Comparison of ENCODE assay signal across 19 mouse cellular contexts in the genomic region with DNA sequence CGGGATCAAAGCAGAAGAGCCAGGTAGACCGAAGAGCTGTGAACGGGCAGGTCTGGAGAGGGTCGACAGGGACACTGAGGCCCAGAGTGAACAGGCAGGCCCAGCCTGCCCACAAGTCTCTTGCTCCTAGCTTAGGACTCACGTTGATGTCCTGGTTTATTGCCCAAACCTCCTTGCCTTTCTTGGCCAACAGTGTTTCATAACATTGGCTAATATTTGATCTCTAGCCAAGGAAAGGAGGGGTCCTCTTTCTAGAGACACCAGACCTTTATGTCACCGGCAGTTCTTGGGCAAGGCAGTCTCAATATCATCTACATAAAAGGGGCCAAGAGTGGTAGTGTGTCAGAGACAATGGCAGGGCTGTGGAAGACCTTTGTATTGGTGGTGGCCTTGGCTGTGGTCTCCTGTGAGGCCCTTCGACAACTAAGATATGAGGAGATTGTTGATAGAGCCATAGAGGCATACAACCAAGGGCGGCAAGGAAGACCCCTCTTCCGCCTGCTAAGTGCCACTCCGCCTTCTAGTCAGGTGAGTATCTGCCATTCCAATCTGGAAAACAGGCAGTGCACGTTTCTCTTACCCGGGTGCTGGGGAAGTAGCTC. TPM values are rescaled to one million over a fixed set of nuclear protein-coding genes. Genes with fewer than 3 reads are reported as not detected.
DNase-seq lines count a peak whose midpoint lies in the region; ATAC-seq and TF ChIP-seq lines count a peak whose summit lies in the region.
"Had no signal": no experiment of that assay in that cellular context is flagged by ENCODE, and none has a peak within 500 bp of the region (broad histone marks: within the 10 kb centered on the region; RNA-seq: fewer than 3 reads in every experiment).

TSS of gene Ngp (plus strand) at position 237 of the 602 bp plus-strand sequence.

- no peaks in the 10 kb centered on the region for H3K9me3 ChIP-seq in liver, embryonic 15.5 days (replicated peaks)
- no peaks in the 10 kb centered on the region for H3K9me3 ChIP-seq in forebrain, embryonic 11.5 days (ENCODE audit: control insufficient read depth, low read length)
- H3K9me3 ChIP-seq: heart, embryonic 15.5 days; limb, embryonic 13.5 days; neural tube, embryonic 12.5 days had no signal

- ATAC-seq in erythroid progenitor cell, adult 5-6 weeks (replicated peaks; ENCODE audit: low FRiP score, poor library complexity, severe bottlenecking): no peak
- ATAC-seq in liver, embryonic 15.5 days (ENCODE audit: insufficient read depth): no peak
- no peak for ATAC-seq in forebrain, embryonic 11.5 days (replicated peaks; ENCODE audit: low FRiP score)
- ATAC-seq: forebrain, embryonic 14.5 days had no signal

- no peak for DNase-seq in spleen, adult 2 months (ENCODE audit: low read depth in 1 of 2, low spot score in 2 of 2)
- no peak for DNase-seq in spleen, postnatal 10 days (ENCODE audit: low spot score in 2 of 2)
- no peak for DNase-seq in gastrocnemius, postnatal 4 days (ENCODE audit: low spot score in 2 of 2)
- no peak for DNase-seq in cerebellum, postnatal 4 days (ENCODE audit: low spot score in 2 of 2)
- no peak for DNase-seq in forebrain, embryonic 11.5 days (ENCODE audit: low spot score)
- DNase-seq: adrenal gland, adult 2 months; cerebellum, adult 8-10 months; heart, adult 18-20 months; kidney, adult 8-10 months; kidney, postnatal 36 days; right cerebral cortex, postnatal 25 days had no signal

- WGBS in spleen, adult 2 months: 89% methylated on average over 12 of the region's 12 CpGs
- WGBS in liver, embryonic 15.5 days (ENCODE audit: insufficient replicate concordance): 66% methylated on average over 12 of the region's 12 CpGs
- 92% methylated on average over 12 of the region's 12 CpGs for WGBS in forebrain, embryonic 11.5 days

- no peaks in the 10 kb centered on the region for H3K36me3 ChIP-seq in spleen, adult 2 months (ENCODE audit: control insufficient read depth, insufficient read depth, low read length)
- no peaks in the 10 kb centered on the region for H3K36me3 ChIP-seq in liver, embryonic 15.5 days (replicated peaks)
- no peaks in the 10 kb centered on the region for H3K36me3 ChIP-seq in forebrain, embryonic 11.5 days (ENCODE audit: control insufficient read depth, insufficient read depth, low read length)
- H3K36me3 ChIP-seq: heart, embryonic 15.5 days; limb, embryonic 13.5 days; neural tube, embryonic 12.5 days had no signal

- TF ChIP-seq POLR2A in spleen, adult 2 months (IDR thresholded peaks at IDR 0.05; ENCODE audit: low read depth, low read length): no peak

- no peak for TF ChIP-seq CTCF in spleen, adult 2 months (IDR thresholded peaks at IDR 0.05; ENCODE audit: extremely low read depth, insufficient read depth, insufficient read length, insufficient replicate concordance)

- H3K4me2 ChIP-seq in liver, embryonic 15.5 days: no peak within 1 kb of the TSS
- H3K4me2 ChIP-seq in forebrain, embryonic 11.5 days (ENCODE audit: low read depth, low read length, severe bottlenecking): no peak within 1 kb of the TSS
- H3K4me2 ChIP-seq: heart, embryonic 15.5 days; limb, embryonic 13.5 days; neural tube, embryonic 12.5 days had no signal

- no peak within 1 kb of the TSS for H3K4me3 ChIP-seq in spleen, adult 2 months (ENCODE audit: extremely low read depth, insufficient read depth, insufficient read length)
- no peak within 1 kb of the TSS for H3K4me3 ChIP-seq in liver, embryonic 15.5 days (replicated peaks)
- H3K4me3 ChIP-seq in forebrain, embryonic 11.5 days (ENCODE audit: low read depth, low read length): no peak within 1 kb of the TSS
- H3K4me3 ChIP-seq: heart, embryonic 15.5 days; limb, embryonic 13.5 days; neural tube, embryonic 12.5 days had no signal

- no peaks in the 10 kb centered on the region for H3K27me3 ChIP-seq in spleen, adult 2 months (ENCODE audit: control insufficient read depth, insufficient read depth, low read length)
- H3K27me3 ChIP-seq in liver, embryonic 15.5 days: no peaks in the 10 kb centered on the region
- H3K27me3 ChIP-seq in forebrain, embryonic 11.5 days (ENCODE audit: control insufficient read depth, insufficient read depth, low read length): no peaks in the 10 kb centered on the region
- H3K27me3 ChIP-seq: heart, embryonic 15.5 days; limb, embryonic 13.5 days; neural tube, embryonic 12.5 days had no signal

- H3K9ac ChIP-seq in liver, embryonic 15.5 days: no peak within 1 kb of the TSS
- no peak within 1 kb of the TSS for H3K9ac ChIP-seq in forebrain, embryonic 11.5 days (ENCODE audit: low read length)
- H3K9ac ChIP-seq: heart, embryonic 15.5 days; limb, embryonic 13.5 days; neural tube, embryonic 12.5 days had no signal

- no peak within 1 kb of the TSS for H3K27ac ChIP-seq in spleen, adult 2 months (ENCODE audit: insufficient read depth, low read length)
- no peak within 1 kb of the TSS for H3K27ac ChIP-seq in liver, embryonic 15.5 days (replicated peaks)
- H3K27ac ChIP-seq in forebrain, embryonic 11.5 days (ENCODE audit: low read depth, low read length): no peak within 1 kb of the TSS
- H3K27ac ChIP-seq: heart, embryonic 15.5 days; limb, embryonic 13.5 days; neural tube, embryonic 12.5 days had no signal

- H3K4me1 ChIP-seq in spleen, adult 2 months (ENCODE audit: control insufficient read depth, insufficient read depth, insufficient read length): no peaks in the 10 kb centered on the region
- H3K4me1 ChIP-seq in liver, embryonic 15.5 days (replicated peaks): no peaks in the 10 kb centered on the region; the same call in 1 of the 2 replicates
- H3K4me1 ChIP-seq in forebrain, embryonic 11.5 days (replicated peaks; ENCODE audit: control insufficient read depth, insufficient read depth, low read length): no peaks in the 10 kb centered on the region
- H3K4me1 ChIP-seq: heart, embryonic 15.5 days; limb, embryonic 13.5 days; neural tube, embryonic 12.5 days had no signal

RNA-seq across cellular contexts. Expression of gene Ngp, which starts in this region (rescaled TPM):
- 54.9 and 71.8 TPM in 2 replicates for polyA plus RNA-seq in spleen, adult 2 months (2012; rRNA removed)
- 3,384 and 3,702 TPM in 2 replicates for total RNA-seq in erythroid progenitor cell, adult 5-6 weeks (2015; ENCODE audit: low replicate concordance)
- total RNA-seq in erythroid progenitor cell, adult 5-6 weeks (2017; ENCODE audit: low replicate concordance): 855 and 1,251 TPM in 2 replicates
- 447 and 537 TPM in 2 replicates for polyA plus RNA-seq in liver, embryonic 15.5 days (2015; fragmentation: Nextera tagmentation; extraction: Ambion mirVana)
- 1 to 10 TPM in 1 of 2 experiments, under 1 TPM in 1; 0.98 to 3.5 TPM for total RNA-seq in gastrocnemius, postnatal 4 days (2021)
- polyA plus RNA-seq in forebrain, embryonic 11.5 days (2014; fragmentation: Nextera tagmentation; extraction: Ambion mirVana): 0.36 and 0.67 TPM in 2 replicates
- total RNA-seq: heart, adult 18-20 months; left cerebral cortex, postnatal 10 days; MEL had no signal
- polyA plus RNA-seq: adrenal gland, adult 2 months had no signal

Comparison
In these comparisons a context has a peak if more than half of its experiments do, and no peak if none do; other contexts are left out.
1. RNA of gene Ngp (total RNA-seq): 855 to 3,702 TPM in erythroid progenitor cell, adult 5-6 weeks; 0.98 to 3.5 TPM in gastrocnemius, postnatal 4 days; every median in the first group is over 100 times any median in the second.
2. RNA of gene Ngp (polyA plus RNA-seq): 447 to 537 TPM in liver, embryonic 15.5 days and 54.9 to 71.8 TPM in spleen, adult 2 months; 0.36 to 0.67 TPM in forebrain, embryonic 11.5 days; every median in the first group is over 10 times any median in the second.